In the genomic region with DNA sequence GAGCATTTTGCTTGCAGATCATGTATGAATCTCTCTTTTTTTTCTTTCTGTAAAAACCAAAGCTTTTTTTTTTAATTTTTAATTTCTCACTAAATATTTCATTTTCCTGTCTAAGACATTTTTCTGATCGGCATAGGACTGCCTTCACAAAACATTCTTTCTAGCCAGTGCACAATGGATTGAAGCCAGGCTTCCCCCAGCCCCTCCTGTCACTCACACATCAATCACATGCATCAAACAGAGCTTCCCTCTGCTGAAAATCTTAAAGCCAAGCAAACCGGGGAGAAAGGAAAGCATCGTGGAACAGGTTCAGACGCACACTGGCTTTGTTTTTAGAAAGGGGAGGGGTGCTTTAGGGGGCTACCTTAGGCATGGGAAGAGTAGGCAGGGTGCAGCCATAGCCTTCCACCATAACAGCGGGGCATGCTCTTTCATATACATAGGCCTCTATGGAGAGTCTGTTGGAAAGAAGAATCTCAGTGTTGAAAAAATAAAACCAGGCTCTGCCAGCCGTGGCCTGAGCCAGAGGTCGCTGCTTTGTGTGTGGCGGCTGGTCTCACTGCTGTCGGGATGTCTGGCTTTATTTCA, we compare ENCODE assay signal across 29 mouse cellular contexts.
DNase-seq lines count a peak whose midpoint lies in the region; ATAC-seq lines count a peak whose summit lies in the region.
"Had no signal": no experiment of that assay in that cellular context is flagged by ENCODE, and none has a peak within 500 bp of the region (broad histone marks: within the 10 kb centered on the region; RNA-seq: fewer than 3 reads in every experiment).

No protein-coding gene starts in this region.

- 56% methylated on average over 9 of the region's 9 CpGs for WGBS in hindbrain, embryonic 11.5 days
- WGBS in hindbrain, embryonic 14.5 days = 57% methylated on average over 9 of the region's 9 CpGs
- WGBS in midbrain, embryonic 11.5 days = 66% methylated on average over 9 of the region's 9 CpGs
- 73% methylated on average over 9 of the region's 9 CpGs for WGBS in midbrain, embryonic 10.5 days
- WGBS in forebrain, embryonic 16.5 days = 45% methylated on average over 9 of the region's 9 CpGs
- 39% methylated on average over 9 of the region's 9 CpGs for WGBS in midbrain, embryonic 16.5 days

- H3K4me3 ChIP-seq in hindbrain, embryonic 11.5 days (ENCODE audit: low read depth, low read length) = no peak overlapping the region
- H3K4me3 ChIP-seq in hindbrain, embryonic 14.5 days (replicated peaks; ENCODE audit: low read length) = no peak overlapping the region
- H3K4me3 ChIP-seq in midbrain, embryonic 11.5 days (ENCODE audit: low read depth, low read length) = no peak overlapping the region
- H3K4me3 ChIP-seq in midbrain, embryonic 10.5 days = no peak overlapping the region
- no peak overlapping the region for H3K4me3 ChIP-seq in forebrain, embryonic 16.5 days (replicated peaks; ENCODE audit: low read length)
- no peak overlapping the region for H3K4me3 ChIP-seq in midbrain, embryonic 16.5 days (ENCODE audit: low read depth, low read length)
- H3K4me3 ChIP-seq: embryonic facial prominence, embryonic 10.5 days; embryonic facial prominence, embryonic 15.5 days; gastrocnemius, adult 2 months; heart, adult 2 months; hindbrain, embryonic 13.5 days; kidney, embryonic 15.5 days; limb, embryonic 13.5 days; midbrain, embryonic 12.5 days; myocyte; neural tube, embryonic 12.5 days had no signal

- H3K36me3 ChIP-seq in hindbrain, embryonic 11.5 days (ENCODE audit: control insufficient read depth, insufficient read depth, low read length) = no peaks in the 10 kb centered on the region
- H3K36me3 ChIP-seq in hindbrain, embryonic 14.5 days (replicated peaks; ENCODE audit: control insufficient read depth, insufficient read depth) = no peaks in the 10 kb centered on the region
- H3K36me3 ChIP-seq in midbrain, embryonic 11.5 days (ENCODE audit: control insufficient read depth, insufficient read depth, low read length) = no peaks in the 10 kb centered on the region
- no peaks in the 10 kb centered on the region for H3K36me3 ChIP-seq in midbrain, embryonic 10.5 days
- no peaks in the 10 kb centered on the region for H3K36me3 ChIP-seq in forebrain, embryonic 16.5 days (ENCODE audit: control insufficient read depth, insufficient read depth)
- no peaks in the 10 kb centered on the region for H3K36me3 ChIP-seq in midbrain, embryonic 16.5 days (ENCODE audit: control insufficient read depth, insufficient read depth, low read length)
- H3K36me3 ChIP-seq: embryonic facial prominence, embryonic 10.5 days; embryonic facial prominence, embryonic 15.5 days; hindbrain, embryonic 13.5 days; kidney, embryonic 15.5 days; limb, embryonic 13.5 days; midbrain, embryonic 12.5 days; neural tube, embryonic 12.5 days had no signal

- no peaks in the 10 kb centered on the region for H3K27me3 ChIP-seq in hindbrain, embryonic 11.5 days (ENCODE audit: control insufficient read depth, insufficient read depth, low read length)
- H3K27me3 ChIP-seq in hindbrain, embryonic 14.5 days (ENCODE audit: control insufficient read depth, insufficient read depth, low read length) = no peaks in the 10 kb centered on the region
- H3K27me3 ChIP-seq in midbrain, embryonic 11.5 days (ENCODE audit: control insufficient read depth, insufficient read depth, low read length) = no peaks in the 10 kb centered on the region
- H3K27me3 ChIP-seq in midbrain, embryonic 10.5 days (ENCODE audit: low read depth, poor library complexity, severe bottlenecking) = no peaks in the 10 kb centered on the region
- no peaks in the 10 kb centered on the region for H3K27me3 ChIP-seq in forebrain, embryonic 16.5 days (replicated peaks; ENCODE audit: control insufficient read depth, insufficient read depth, low read length)
- H3K27me3 ChIP-seq in midbrain, embryonic 16.5 days (ENCODE audit: control insufficient read depth, insufficient read depth, low read depth, low read length) = no peaks in the 10 kb centered on the region
- H3K27me3 ChIP-seq: embryonic facial prominence, embryonic 15.5 days; hindbrain, embryonic 13.5 days; kidney, embryonic 15.5 days; limb, embryonic 13.5 days; midbrain, embryonic 12.5 days; neural tube, embryonic 12.5 days had no signal

- H3K9ac ChIP-seq in hindbrain, embryonic 11.5 days (ENCODE audit: low read depth, low read length) = no peak overlapping the region
- H3K9ac ChIP-seq in hindbrain, embryonic 14.5 days = no peak overlapping the region
- no peak overlapping the region for H3K9ac ChIP-seq in midbrain, embryonic 11.5 days (ENCODE audit: low read length)
- H3K9ac ChIP-seq in forebrain, embryonic 16.5 days (replicated peaks; ENCODE audit: low read depth, low read length) = no peak overlapping the region
- H3K9ac ChIP-seq in midbrain, embryonic 16.5 days (ENCODE audit: low read depth, low read length) = no peak overlapping the region
- H3K9ac ChIP-seq: embryonic facial prominence, embryonic 15.5 days; hindbrain, embryonic 13.5 days; kidney, embryonic 15.5 days; limb, embryonic 13.5 days; midbrain, embryonic 12.5 days; neural tube, embryonic 12.5 days had no signal

- no peak for DNase-seq in hindbrain, embryonic 11.5 days (ENCODE audit: low spot score)
- no peak for DNase-seq in hindbrain, embryonic 14.5 days (ENCODE audit: low spot score)
- no peak for DNase-seq in midbrain, embryonic 11.5 days (ENCODE audit: low spot score, missing footprints)
- DNase-seq in midbrain, embryonic 10.5 days (ENCODE audit: low spot score) = no peak
- DNase-seq in spleen, postnatal 4 days (ENCODE audit: low spot score in 2 of 2) = no peak
- DNase-seq: adrenal gland, adult 2 months; adrenal gland, postnatal 36 days; B cell, adult 2 months; cerebellum, adult 2 months; cerebellum, postnatal 25 days; gastrocnemius, adult 2 months; gastrocnemius, postnatal 36 days; heart, adult 2 months; heart, postnatal 14 days; kidney, adult 18-20 months; kidney, postnatal 4 days; thymus, postnatal 4 days had no signal

- no peak overlapping the region for H3K4me2 ChIP-seq in hindbrain, embryonic 11.5 days (replicated peaks; ENCODE audit: low read depth, low read length)
- no peak overlapping the region for H3K4me2 ChIP-seq in hindbrain, embryonic 14.5 days (replicated peaks)
- H3K4me2 ChIP-seq in midbrain, embryonic 11.5 days = no peak overlapping the region
- H3K4me2 ChIP-seq in forebrain, embryonic 16.5 days (ENCODE audit: low read length) = no peak overlapping the region
- no peak overlapping the region for H3K4me2 ChIP-seq in midbrain, embryonic 16.5 days (ENCODE audit: low read length)
- H3K4me2 ChIP-seq: embryonic facial prominence, embryonic 15.5 days; hindbrain, embryonic 13.5 days; kidney, embryonic 15.5 days; limb, embryonic 13.5 days; liver, embryonic 11.5 days; midbrain, embryonic 12.5 days; neural tube, embryonic 12.5 days had no signal

- H3K4me1 ChIP-seq in hindbrain, embryonic 11.5 days (replicated peaks; ENCODE audit: control insufficient read depth, insufficient read depth, low read length) = no peaks in the 10 kb centered on the region
- H3K4me1 ChIP-seq in hindbrain, embryonic 14.5 days (replicated peaks; ENCODE audit: control insufficient read depth, insufficient read depth, low read length) = 0 out of 2 replicates have a peak, but pooled peaks cover 3% of the 10 kb centered on the region
- H3K4me1 ChIP-seq in midbrain, embryonic 11.5 days (ENCODE audit: control insufficient read depth, insufficient read depth, low read length) = no peaks in the 10 kb centered on the region
- H3K4me1 ChIP-seq in midbrain, embryonic 10.5 days = peaks cover 10% of the 10 kb centered on the region
- peaks cover 5% of the 10 kb centered on the region for H3K4me1 ChIP-seq in forebrain, embryonic 16.5 days (replicated peaks; ENCODE audit: control insufficient read depth, insufficient read depth, low read length)
- no peaks in the 10 kb centered on the region for H3K4me1 ChIP-seq in midbrain, embryonic 16.5 days (ENCODE audit: control insufficient read depth, insufficient read depth, low read length)
- H3K4me1 ChIP-seq: embryonic facial prominence, embryonic 15.5 days; limb, embryonic 13.5 days; midbrain, embryonic 12.5 days had no signal

- ATAC-seq in hindbrain, embryonic 11.5 days (ENCODE audit: low FRiP score) = peak; percentile 31; the same call in 1 of the 2 replicates
- no peak for ATAC-seq in hindbrain, embryonic 14.5 days (ENCODE audit: low FRiP score)
- 0 out of 2 replicates have a peak, but pooled peaks have one; percentile 30 for ATAC-seq in midbrain, embryonic 11.5 days (ENCODE audit: low FRiP score)
- peak; percentile 73 for ATAC-seq in forebrain, embryonic 16.5 days
- peak; percentile 68; the same call in 1 of the 2 replicates for ATAC-seq in midbrain, embryonic 16.5 days
- ATAC-seq: activated CD4-positive, CD25-positive, alpha-beta regulatory T cell, adult 4 months had no signal

- no peak overlapping the region for H3K27ac ChIP-seq in hindbrain, embryonic 11.5 days (ENCODE audit: low read depth, low read length)
- no peak overlapping the region for H3K27ac ChIP-seq in hindbrain, embryonic 14.5 days
- no peak overlapping the region for H3K27ac ChIP-seq in midbrain, embryonic 11.5 days (ENCODE audit: low read depth, low read length)
- no peak overlapping the region for H3K27ac ChIP-seq in midbrain, embryonic 10.5 days (replicated peaks)
- peak overlapping the region; percentile 61; the same call in 1 of the 2 replicates for H3K27ac ChIP-seq in forebrain, embryonic 16.5 days (ENCODE audit: low read length)
- peak overlapping the region; percentile 25 for H3K27ac ChIP-seq in midbrain, embryonic 16.5 days (ENCODE audit: low read length)
- H3K27ac ChIP-seq: embryonic facial prominence, embryonic 10.5 days; embryonic facial prominence, embryonic 15.5 days; gastrocnemius, adult 2 months; heart, adult 2 months; hindbrain, embryonic 13.5 days; kidney, embryonic 15.5 days; limb, embryonic 13.5 days; midbrain, embryonic 12.5 days; neural tube, embryonic 12.5 days had no signal

- no peaks in the 10 kb centered on the region for H3K9me3 ChIP-seq in hindbrain, embryonic 11.5 days (ENCODE audit: control insufficient read depth, low read length)
- no peaks in the 10 kb centered on the region for H3K9me3 ChIP-seq in hindbrain, embryonic 14.5 days (ENCODE audit: control insufficient read depth, low read length)
- H3K9me3 ChIP-seq in midbrain, embryonic 11.5 days (ENCODE audit: control insufficient read depth, low read length) = no peaks in the 10 kb centered on the region
- H3K9me3 ChIP-seq in midbrain, embryonic 10.5 days (replicated peaks) = no peaks in the 10 kb centered on the region
- no peaks in the 10 kb centered on the region for H3K9me3 ChIP-seq in forebrain, embryonic 16.5 days (ENCODE audit: control insufficient read depth, low read length)
- H3K9me3 ChIP-seq in midbrain, embryonic 16.5 days (replicated peaks; ENCODE audit: control insufficient read depth, low read length, poor library complexity, severe bottlenecking) = no peaks in the 10 kb centered on the region
- H3K9me3 ChIP-seq: embryonic facial prominence, embryonic 10.5 days; embryonic facial prominence, embryonic 15.5 days; hindbrain, embryonic 13.5 days; kidney, embryonic 15.5 days; limb, embryonic 13.5 days; midbrain, embryonic 12.5 days; neural tube, embryonic 12.5 days had no signal

Comparison
In these comparisons a context has a peak if more than half of its experiments do, and no peak if none do; other contexts are left out.
1. H3K27ac ChIP-seq: peak in forebrain, embryonic 16.5 days (single experiment) and midbrain, embryonic 16.5 days (single experiment); none in hindbrain, embryonic 11.5 days (single experiment), hindbrain, embryonic 14.5 days (single experiment), midbrain, embryonic 11.5 days (single experiment) and midbrain, embryonic 10.5 days (single experiment).